21 mouse cellular contexts compared by ENCODE assay signal in the genomic region with DNA sequence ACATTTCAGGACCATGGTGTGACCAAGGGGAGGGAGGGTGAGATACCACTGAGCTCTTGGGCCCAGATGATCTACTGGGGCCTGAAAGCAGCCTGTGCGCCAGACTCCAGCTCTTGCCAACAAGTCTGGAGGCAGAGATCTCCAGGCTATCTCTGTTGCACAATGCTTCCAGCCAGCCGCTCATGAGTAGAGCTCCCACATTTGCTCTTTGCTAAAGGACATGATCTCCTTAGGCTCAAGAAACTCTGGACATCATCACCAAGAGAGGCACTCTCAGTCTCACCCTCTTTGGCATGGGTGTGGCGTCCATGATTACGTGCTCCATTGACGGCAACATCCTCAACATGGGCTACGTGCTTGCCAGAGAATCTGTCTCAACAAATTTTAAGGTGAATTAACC. TPM values are rescaled to one million over a fixed set of nuclear protein-coding genes. Genes with fewer than 3 reads are reported as not detected.
"Had no signal": no experiment of that assay in that cellular context is flagged by ENCODE, and none has a peak within 500 bp of the region (broad histone marks: within the 10 kb centered on the region; RNA-seq: fewer than 3 reads in every experiment).

No protein-coding gene starts in this region.

- H3K36me3 ChIP-seq: heart, embryonic 10.5 days; heart, embryonic 13.5 days; heart, embryonic 15.5 days; hindbrain, embryonic 10.5 days; hindbrain, embryonic 12.5 days; intestine, embryonic 15.5 days; limb, embryonic 10.5 days; limb, embryonic 12.5 days had no signal

- H3K9me3 ChIP-seq: heart, embryonic 10.5 days; heart, embryonic 13.5 days; heart, embryonic 15.5 days; hindbrain, embryonic 10.5 days; hindbrain, embryonic 12.5 days; intestine, embryonic 15.5 days; limb, embryonic 10.5 days; limb, embryonic 12.5 days had no signal

- H3K4me1 ChIP-seq: heart, embryonic 10.5 days; heart, embryonic 13.5 days; heart, embryonic 15.5 days; hindbrain, embryonic 12.5 days; intestine, embryonic 15.5 days; limb, embryonic 10.5 days; limb, embryonic 12.5 days had no signal

- H3K4me2 ChIP-seq: heart, embryonic 13.5 days; heart, embryonic 15.5 days; hindbrain, embryonic 12.5 days; hindbrain, embryonic 14.5 days; intestine, embryonic 15.5 days; limb, embryonic 12.5 days; liver, embryonic 11.5 days had no signal

- ATAC-seq: hindbrain, embryonic 16.5 days; inflammation-experienced regulatory T-cells, adult 6 months; intestine, embryonic 15.5 days; intestine, postnatal 0 days had no signal

- H3K27me3 ChIP-seq: hindbrain, embryonic 12.5 days; intestine, embryonic 15.5 days had no signal

- H3K9ac ChIP-seq: heart, embryonic 13.5 days; heart, embryonic 15.5 days; hindbrain, embryonic 12.5 days; hindbrain, embryonic 14.5 days; intestine, embryonic 15.5 days; limb, embryonic 12.5 days had no signal

- H3K27ac ChIP-seq: heart, embryonic 10.5 days; heart, embryonic 13.5 days; heart, embryonic 15.5 days; hindbrain, embryonic 10.5 days; hindbrain, embryonic 12.5 days; hindbrain, embryonic 14.5 days; intestine, embryonic 15.5 days; layer of hippocampus, adult 2 months; left cerebral cortex, adult 2 months; limb, embryonic 10.5 days; limb, embryonic 12.5 days had no signal

- DNase-seq: gastrocnemius, postnatal 25 days; heart, postnatal 14 days; heart, postnatal 4 days; kidney, adult 18-20 months; kidney, postnatal 10 days; liver had no signal

- H3K4me3 ChIP-seq: heart, embryonic 10.5 days; heart, embryonic 13.5 days; heart, embryonic 15.5 days; hindbrain, embryonic 10.5 days; hindbrain, embryonic 12.5 days; intestine, embryonic 15.5 days; layer of hippocampus, adult 2 months; left cerebral cortex, adult 2 months; limb, embryonic 10.5 days; limb, embryonic 12.5 days had no signal

RNA-seq across cellular contexts. Expression of gene Tmem52, which starts 5.3 kb away (rescaled TPM):
- polyA plus RNA-seq: heart, embryonic 10.5 days; heart, embryonic 13.5 days; heart, embryonic 15.5 days; hindbrain, embryonic 12.5 days; inflammation-experienced regulatory T-cells, adult 6 months; limb, embryonic 10.5 days; limb, embryonic 12.5 days; liver, embryonic 11.5 days had no signal
